Mouse (Mus musculus) brain, embryonic 14.5 days (tissue): ENCODE measurements around the gene Prickle1.

Experiments used
- CTCF ChIP-seq: fragments of 200-500 bp; IDR thresholded peaks from 2 replicates; pipeline ENCODE4 v1.5.1; 2012; ENCODE audit warnings: inconsistent platforms, mild to moderate bottlenecking, moderate library complexity, borderline replicate concordance; ENCODE audit not compliant: insufficient read depth, insufficient read length; ENCODE audit errors: extremely low read depth
- POLR2A ChIP-seq: fragments of 200-500 bp; IDR thresholded peaks from 2 replicates; pipeline ENCODE4 v1.6.1; 2012; ENCODE audit warnings: mild to moderate bottlenecking, inconsistent platforms, borderline replicate concordance; ENCODE audit not compliant: poor library complexity, insufficient read depth, insufficient read length, severe bottlenecking; ENCODE audit errors: extremely low read depth

DNA sequence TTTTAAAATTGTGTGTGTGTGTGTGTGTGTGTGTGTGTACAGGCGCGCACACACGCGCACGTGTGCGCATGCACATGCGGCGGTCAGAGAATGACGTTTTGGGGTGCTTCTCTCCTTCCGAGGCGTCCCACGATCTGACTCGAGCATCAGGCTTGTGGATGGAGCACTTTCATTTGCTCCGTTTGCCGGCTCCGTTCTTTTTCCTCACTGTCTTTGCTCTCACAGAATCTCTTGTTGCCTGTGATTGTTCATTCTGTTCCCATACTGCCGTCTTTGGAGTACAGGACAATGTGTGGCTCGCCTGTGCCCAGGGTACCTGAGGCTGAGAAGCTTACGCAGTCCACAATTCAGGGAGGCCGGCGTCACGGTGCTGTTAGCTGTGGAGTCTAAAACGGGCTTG, 134.6 kb downstream of the Prickle1 start:
- no peak for TF ChIP-seq CTCF
- TF ChIP-seq POLR2A = no peak
